Mouse (Mus musculus): Measurements from ENCODE around the gene Galm.

Gene Galm

DNA sequence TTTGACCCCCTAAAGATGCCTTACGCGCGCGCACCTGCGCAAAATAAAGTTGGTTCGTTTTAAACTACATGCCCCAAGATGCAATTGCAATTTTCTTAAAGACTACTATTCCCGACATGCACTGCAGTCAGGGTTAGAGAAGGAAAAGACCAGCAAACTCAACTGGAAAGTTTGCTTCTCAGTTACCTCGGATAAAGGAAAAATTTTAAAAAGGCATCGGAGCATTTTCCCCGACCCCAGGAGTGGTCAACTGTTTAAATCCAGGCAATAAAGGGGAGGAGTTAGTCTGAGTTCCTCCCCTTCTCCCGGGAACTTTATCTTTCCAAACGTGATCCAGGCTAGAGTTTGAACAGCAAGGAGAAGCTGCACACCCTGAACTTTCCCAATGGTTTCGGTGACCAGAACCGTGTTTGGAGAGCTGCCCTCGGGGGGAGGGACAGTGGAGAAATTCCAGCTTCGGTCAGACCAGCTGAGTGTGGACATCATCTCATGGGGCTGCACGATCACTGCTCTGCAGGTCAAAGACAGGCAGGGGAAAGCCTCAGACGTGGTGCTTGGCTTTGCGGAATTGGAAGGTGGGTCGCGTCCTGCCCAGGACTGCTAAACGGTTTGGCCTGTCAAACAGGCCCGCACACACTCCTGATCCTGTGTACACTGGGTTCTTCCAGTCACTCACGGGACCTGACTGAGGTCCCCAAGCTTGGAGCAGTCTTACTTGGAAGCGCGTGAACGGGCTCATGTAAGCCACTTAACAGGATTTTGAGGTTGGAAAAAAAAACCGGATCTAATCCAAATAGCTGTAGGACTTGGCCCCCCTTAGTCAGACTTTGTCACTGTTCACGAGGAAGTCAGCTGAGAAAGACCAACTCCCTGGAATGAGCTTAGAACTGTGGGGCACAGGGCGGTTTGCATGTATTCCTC lies at the start of gene Galm:
Gene Galm, plus strand, starts transcription at position 141 of the 921 bp plus-strand sequence.
- peak; percentile 62 to 83 for DNase-seq (ENCODE audit: low spot score in 2 of 2)

DNA sequence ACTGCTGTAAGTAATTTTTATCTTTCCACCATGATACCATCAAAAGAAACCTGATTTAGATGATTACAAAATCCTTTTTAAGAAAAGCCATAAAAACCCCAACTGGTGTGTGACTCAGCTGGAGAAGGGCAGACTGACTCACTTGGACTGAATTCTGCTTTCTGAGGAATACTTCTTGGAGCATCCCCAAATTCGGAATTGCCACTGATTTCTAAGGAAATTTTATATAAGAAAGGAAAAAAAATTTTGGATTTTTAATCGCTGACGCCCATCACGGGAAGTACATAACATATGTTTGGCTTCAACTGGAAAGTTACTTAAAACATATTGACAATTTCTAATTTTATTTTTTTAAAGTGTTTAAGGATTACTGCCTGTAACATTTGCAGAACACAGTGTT lies 48.5 kb upstream of the Galm start:
- no peak for DNase-seq (ENCODE audit: low spot score in 2 of 2)

DNA sequence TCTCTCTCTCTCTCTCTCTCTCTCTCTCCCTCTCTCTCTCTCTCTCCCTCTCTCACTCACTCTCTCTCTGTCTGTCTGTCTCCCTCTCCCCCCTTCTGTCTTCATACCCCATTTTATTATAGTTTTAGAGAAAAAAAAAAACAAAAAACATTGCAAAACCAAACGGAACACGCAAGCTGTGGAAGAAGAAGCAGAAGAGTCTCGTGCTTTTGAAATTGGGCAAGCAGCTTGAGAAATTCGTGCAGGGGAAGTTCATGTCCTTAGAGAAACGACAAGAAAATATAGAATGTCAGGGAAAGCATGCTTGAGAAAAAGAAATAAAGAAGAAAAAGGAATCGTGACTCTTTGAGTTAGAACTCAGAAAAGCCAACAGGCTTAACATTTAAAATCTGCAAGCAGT lies 44.0 kb upstream of the Galm start:
- DNase-seq (ENCODE audit: low spot score in 2 of 2), result no peak

DNA sequence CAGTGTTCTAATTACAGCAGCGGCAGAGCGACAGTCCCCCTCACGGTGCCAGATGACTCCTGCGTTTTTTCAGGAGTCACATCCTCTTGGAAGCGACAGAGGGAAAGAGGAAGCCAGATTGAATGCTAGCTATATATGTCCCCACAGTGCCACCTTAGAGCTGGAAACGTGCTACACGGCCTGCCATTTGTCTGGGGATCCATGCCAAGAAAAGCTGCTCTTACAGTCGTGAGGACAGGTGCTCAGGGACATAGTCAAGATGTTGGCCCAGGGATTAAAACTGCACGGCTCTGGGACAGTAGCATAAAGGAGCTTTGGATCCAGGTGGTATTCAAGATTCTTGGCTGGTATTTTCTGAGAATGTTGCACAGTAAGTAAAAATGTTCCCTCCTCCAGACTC lies 42.8 kb upstream of the Galm start:
- no peak for DNase-seq (ENCODE audit: low spot score in 2 of 2)

DNA sequence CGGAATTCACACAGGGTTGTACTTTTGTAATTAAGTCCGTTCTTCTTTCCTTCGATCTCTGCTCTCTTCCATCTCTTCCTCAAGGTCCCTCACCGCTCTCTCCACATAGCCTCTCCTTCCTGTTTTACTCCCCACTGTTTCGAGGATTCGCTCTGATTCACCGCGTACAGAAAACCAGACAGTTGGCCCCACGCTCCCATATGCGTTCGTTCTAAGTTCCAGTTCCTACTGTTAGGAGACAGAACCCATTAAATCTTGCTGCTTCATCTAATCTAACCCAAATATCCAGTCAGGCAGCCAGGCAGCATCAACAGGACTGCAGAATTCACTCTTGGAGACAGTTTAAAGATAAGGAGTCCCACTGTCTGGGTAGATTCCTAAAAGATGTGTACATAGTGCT lies 40.7 kb upstream of the Galm start:
- no peak for DNase-seq (ENCODE audit: low spot score in 2 of 2)

DNA sequence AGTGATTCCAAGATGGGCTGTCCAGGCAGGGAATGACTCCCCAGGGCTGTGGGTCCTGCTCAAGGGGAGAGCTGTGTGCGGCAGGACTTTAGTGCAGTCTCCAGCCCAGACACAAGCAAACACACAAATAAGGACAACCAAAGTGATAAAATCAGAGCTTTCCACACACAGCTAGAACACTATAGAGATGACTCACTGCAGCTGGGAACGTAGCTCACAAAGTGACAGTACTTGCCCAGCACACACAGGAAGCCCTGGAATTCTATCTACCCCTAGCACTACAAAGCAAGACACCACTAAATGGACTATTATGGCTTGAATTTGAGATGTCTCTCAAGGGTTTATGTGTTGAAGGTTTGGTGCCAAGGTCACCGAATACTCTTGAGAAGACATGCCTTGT lies 39.1 kb upstream of the Galm start:
- DNase-seq (ENCODE audit: low spot score in 2 of 2), result no peak

DNA sequence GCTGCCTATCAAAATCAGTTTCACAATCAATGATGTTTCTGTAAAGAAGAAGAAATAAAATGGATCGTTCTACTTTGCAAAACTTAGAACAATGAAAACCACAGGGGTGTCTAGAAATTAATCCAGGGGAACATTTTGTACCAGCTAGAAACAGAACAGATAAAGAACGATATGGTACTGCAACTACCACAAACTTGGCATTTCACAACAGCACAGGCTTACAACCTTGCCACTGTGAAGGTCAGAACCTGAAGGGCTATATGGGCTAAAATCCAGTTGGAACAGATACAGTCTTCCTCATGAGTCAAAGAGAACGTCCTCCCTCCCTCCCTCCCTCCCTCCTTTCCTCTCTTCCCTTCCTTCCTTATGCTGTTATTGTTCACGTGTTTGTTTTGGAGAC lies 36.7 kb upstream of the Galm start:
- no peak for DNase-seq (ENCODE audit: low spot score in 2 of 2)

DNA sequence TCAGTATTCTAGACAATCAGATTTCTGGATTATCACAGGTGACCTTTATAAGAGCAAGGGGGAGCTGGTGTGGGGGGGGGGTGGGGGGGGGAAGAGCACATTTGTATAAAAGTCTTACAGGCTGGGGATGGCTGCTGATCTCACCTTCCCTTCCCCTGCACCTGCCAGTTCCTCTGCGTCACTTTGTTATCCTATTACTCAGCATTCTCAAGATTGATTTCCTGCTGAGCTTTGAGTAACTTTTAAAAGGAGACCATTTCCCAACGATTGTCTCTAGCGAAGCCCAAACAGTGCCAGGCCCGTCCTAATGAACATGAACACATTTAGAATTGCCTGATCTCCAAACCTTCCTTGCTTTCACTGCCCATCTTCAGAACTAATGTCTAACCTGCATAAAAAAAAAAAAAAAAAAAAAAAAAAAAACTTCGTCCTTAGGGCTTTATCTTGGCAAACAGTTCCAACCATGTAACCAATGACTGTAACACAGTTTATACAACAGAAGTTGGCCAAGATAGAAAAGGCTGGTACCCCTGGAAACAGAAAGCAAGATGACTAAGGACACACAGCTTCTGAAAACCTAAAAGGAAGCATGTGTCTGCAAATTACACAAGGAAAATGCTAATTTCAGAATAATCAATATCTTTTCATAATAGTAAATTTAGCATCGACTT lies 35.3 kb upstream of the Galm start:
- DNase-seq (ENCODE audit: low spot score in 2 of 2), result no peak

DNA sequence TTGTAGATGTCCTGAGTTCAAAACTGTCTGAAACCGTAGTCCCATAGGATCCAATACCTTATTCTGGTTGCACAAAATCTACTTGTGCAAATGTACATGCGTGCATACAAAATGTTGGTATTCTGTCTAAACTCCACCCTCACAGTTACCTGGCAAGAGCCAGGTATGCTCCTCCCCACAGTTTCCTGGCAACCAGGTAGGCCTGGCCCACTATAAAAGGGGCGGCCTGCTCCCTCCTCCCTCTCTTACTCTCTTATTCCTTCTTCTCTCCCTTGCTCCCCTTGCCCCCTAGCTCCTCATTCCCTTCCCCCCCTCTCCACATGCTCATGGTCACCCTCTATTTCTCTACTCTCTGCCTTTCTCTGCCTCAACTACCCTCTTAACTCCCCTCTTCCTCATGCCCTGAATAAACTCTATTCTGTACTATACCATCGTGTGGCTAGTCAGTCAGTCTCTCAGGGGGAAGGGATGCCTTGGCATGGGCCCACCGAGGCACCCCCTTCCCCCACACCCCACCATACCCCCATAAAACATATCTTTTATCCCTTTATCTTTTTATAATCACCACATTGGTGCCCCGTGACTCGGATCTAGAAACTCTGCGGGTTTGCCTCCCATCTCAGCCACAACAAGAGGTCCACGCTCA lies 31.9 kb upstream of the Galm start:
- no peak for DNase-seq (ENCODE audit: low spot score in 2 of 2)

DNA sequence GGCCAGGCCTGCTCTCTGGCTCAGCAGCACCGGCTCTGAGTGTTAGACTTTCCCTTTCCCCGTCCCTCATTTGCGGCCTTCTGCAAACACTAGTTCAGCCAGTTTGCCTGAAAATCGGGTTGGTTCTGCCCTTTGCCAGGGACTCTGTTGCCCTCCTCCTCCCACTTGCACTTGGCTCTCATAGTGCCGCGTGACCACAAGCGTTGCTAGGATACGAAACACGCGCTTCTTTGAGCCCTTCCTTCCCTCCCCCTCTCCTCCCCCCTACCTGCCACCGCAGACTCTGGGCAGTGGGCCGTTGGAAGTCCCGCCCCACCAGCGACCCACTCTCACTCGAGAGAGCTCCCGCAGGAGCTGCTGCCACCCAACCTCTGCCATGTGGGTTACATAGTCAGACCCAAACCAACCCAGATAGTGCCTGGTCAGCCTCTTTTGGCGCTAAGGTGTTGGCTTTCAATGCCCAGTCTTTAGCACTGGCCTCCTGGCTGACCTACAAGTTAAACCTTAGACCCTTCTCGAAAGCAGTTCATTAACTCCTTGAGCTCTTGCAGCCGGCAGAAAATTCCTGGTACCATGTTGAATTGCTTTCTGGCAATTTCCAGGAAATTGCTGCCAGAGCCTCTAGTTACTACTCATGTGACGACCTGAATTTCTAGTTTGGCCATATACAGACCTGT lies 31.1 kb upstream of the Galm start:
- peak; percentile 3 to 58 for DNase-seq (ENCODE audit: low spot score in 2 of 2)

DNA sequence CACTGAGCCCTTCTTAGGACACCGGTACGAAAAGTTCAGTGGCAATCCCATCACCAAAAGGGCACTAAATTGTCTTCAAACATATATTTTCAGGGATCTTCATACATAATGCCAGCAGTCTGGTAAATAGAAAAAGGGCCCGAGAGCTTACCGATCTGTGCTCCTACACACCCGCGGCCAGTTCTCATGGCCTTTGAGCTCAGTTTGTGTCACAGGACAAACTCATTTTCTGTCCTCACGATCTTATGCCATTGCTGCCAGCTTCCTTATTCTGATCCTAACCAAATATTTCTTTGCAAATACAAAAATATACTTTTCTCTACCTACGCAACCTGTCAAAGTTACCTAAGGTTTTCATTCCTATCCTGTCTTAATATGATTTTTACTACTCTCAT lies 30.6 kb upstream of the Galm start:
- DNase-seq (ENCODE audit: low spot score in 2 of 2), result no peak

DNA sequence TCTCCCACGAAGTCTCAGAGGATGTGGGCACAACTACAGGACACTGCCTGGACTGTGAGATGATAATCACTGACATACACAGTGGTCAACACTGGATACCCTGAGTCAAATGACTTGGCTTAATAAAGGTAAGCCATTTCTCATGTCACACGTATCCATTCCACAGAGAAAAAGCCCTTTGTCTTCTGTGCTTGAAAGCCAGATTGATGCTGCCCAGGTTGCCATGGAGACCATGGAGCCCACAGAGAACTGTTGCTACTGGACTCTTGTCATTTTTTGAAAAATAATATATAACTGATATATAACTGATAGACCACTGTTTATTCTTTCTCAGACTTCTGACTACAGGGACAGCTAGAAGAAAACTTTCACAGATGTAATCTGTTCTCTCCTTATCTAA lies 30.1 kb upstream of the Galm start:
- no peak for DNase-seq (ENCODE audit: low spot score in 2 of 2)

DNA sequence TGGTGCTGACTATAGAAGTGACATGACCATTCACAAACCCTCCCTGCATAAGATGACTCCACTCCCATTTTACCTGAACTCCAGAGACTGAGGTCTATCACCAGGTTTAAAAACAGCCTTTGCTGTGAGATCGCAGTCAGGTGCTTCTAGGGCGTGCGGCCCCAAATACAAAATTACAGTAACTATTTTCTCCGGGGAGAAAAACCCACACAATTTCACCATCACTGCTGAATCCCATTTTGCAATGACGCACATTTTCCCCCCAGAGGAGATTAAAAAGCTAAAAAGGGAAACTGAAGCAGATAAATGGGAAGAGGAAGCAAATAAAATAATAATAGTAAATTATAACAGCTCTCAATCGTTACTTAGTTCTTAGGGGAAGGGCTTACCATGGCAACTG lies 27.4 kb upstream of the Galm start:
- DNase-seq (ENCODE audit: low spot score in 2 of 2), result no peak

DNA sequence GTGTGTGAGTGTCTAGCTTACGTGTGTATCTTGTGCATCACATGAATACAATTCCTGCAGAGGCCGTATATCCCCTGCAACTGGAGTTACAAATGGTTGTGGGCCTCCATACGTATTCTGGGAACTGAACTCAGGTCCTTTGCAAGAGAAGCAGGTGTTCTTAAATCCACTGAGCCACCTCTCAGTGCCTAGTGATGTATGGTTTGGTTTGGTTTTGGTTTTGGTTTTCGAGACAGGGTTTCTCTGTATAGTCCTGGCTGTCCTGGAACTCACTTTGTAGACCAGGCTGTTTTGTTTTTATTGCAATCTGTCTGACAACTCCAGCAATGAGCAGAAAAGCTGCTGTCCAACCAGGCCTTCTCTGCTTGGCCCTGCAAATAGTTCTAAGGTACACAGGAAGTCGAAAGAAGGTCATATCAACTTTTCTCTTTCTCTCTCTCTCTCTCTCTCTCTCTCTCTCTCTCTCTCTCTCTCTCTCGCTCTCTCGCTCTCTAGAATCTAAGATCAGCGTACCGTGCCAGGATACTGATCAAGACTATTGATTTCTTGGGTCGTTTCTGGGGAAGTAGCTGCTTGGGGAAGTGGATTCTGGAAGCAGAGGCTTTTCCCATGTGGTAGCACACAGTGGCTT lies 21.8 kb upstream of the Galm start:
- no peak for DNase-seq (ENCODE audit: low spot score in 2 of 2)

DNA sequence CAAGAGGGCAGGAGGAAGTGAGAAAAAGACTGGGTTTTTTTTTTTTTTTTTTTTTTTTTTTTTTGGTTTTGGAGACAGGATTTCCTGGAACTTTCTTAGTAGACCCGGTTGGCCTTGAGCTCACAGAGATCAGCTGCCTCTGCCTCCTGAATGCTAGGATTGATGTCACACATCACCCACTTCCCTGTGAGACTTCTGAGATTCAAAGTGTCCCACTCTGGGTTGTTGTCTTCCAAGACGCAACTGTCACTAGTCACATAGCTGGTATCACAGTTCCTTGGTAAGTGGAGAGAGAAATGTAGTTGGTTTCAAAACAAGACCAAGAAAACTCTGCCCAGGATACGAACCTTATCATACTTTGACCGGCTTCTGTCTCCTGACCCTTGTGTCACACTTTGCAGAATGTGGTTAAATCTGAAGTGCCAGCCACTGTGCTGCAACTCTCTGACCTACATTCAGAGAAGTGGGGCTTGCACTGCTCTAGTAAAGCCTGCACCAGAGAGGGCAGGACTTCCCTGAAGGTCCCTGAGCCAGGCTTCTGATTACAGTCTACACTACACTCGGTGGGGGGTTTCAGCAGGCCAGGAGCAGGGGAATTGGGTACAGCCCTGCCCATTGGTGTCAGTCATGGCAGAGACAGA lies 14.5 kb upstream of the Galm start:
- DNase-seq (ENCODE audit: low spot score in 2 of 2), result no peak

DNA sequence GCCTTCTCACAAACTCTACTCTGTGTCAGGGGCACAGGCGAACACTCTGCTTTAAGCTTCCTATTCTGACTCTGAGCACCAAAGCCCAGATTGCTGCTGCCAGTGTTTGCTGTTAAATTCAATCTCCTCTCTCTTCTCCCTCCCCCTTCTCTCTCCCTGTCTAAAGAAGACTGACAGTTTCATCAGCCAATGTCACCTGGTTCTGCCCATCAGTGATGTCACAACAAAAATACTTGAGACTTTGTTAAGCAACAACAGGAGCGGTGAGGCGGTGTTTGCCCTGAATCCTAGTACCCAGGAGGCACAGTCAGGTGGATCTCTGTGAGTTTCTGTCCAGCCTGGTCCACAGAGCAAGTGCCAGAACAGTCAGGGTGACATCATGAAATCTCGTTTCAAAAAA lies 13.8 kb upstream of the Galm start:
- DNase-seq (ENCODE audit: low spot score in 2 of 2), result no peak

DNA sequence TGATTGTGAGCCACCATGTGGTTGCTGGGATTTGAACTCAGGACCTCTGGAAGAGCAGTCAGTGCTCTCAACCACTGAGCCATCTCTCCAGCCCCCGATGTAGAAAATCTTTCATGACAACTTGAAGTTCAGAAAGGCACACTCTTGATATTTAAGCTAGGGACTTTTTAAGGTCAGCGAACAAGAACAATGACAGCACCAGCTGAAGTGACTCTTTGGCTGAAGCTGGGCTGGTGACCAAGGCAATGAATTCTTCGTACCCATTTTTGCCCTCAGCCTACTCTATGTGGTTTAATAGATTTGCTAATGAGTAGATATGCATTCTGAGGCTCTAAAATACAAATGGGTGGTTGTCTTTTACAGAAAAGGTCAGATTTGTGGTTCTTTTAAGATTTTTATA lies 6.9 kb upstream of the Galm start:
- no peak for DNase-seq (ENCODE audit: low spot score in 2 of 2)

DNA sequence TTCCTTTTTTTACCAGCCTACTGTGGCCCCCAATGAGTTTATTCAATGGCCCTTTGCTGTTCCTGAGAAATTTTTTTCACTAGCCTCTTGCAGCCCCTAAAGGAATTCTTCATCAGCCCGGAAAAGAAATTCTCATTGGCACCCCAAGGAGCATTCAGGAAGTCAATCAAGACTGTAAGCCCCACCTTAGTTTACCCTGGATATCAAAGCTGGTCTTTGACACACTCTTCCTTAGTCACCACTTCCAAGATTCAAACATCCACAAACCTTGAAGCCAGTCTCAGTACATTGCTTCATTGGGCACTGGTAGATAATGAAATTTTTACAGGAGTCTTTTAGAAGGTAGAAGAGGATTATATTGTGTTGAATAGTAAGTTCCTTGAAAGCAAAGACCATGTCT lies 5.4 kb upstream of the Galm start:
- DNase-seq (ENCODE audit: low spot score in 2 of 2), result no peak

DNA sequence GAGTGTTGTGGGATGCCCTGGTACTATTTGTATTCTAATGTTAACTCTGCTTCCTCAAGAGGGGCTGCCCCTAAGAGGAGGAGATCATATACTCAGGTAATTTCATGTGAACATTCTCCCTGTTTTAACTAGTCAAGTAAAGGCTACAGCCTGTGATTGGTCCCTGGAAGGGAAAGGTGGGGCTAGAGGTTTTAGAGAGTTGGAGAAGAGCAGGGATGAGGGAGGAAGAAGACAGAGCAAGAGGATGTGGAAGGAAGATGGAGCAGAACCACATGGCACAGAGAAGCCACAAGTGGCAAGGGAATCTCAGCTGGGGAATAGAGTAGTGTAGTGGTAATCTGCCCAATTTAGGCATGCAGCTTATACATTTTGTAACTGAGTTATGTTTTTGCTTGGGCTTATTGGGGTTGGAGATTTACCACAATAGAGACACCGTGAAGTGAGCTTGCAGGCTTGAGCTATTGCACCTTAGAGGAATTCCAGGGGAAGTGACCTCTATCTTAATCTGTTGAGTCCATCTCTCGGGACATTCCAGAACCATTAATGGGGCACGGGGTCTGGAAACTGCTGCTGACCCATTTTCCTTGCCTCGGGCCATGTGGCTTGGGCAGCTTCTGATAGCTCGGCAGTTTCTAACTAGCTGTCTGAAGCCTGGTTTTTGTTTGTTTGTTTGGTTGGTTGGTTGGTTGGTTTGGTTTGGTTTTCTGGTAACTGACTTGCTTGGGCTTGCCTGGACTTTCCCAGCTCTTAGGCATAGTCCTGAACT lies 2.1 kb upstream of the Galm start:
- DNase-seq (ENCODE audit: low spot score in 2 of 2), result no peak

DNA sequence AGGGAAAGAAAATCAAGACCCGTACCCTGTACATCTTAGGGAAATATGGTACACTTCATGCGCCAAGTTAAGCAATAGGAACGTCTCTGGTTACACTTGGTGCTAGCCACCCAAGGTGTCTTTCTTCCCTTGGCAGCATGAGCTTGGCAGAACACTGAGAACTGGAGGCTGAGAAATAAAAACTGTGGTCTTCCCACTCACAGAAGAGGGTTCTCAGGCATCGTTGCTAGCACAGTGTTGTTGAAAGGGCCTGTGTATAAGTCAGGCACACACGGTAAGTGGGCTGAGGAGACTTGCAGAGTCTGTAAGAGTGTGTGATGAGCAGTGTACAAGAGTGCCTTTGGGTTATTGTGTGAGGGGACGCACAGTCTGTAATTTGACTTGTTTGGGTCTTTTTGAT lies 1.1 kb upstream of the Galm start:
- DNase-seq (ENCODE audit: low spot score in 2 of 2), result no peak

Data from urinary bladder, postnatal 36 days (tissue).